Mouse (Mus musculus) cerebellum, adult 2 months (tissue): ENCODE results near the gene 2310022A10Rik. TPM values are rescaled to one million over a fixed set of nuclear protein-coding genes. Genes with fewer than 3 reads are reported as not detected.

ENCODE experiments used
- DNase-seq, 2 experiments: peaks; one replicate each; pipeline ENCODE4 v3.0.0; 2021
- H3K27ac ChIP-seq: fragments of 200-500 bp; 2 replicates; pipeline ENCODE4 v1.5.1; 2012; ENCODE audit warnings: low read length, control low read depth, inconsistent platforms; ENCODE audit not compliant: insufficient read depth
- H3K27me3 ChIP-seq: fragments of 200-500 bp; 2 replicates; pipeline ENCODE4 v1.6.1; 2012; ENCODE audit warnings: inconsistent platforms, mild to moderate bottlenecking, low read length, moderate library complexity; ENCODE audit not compliant: control insufficient read depth, insufficient read depth
- H3K4me1 ChIP-seq: fragments of 200-500 bp; 2 replicates; pipeline ENCODE4 v1.6.1; 2011; ENCODE audit warnings: low read length; ENCODE audit not compliant: control insufficient read depth, insufficient read depth
- H3K4me3 ChIP-seq: fragments of 200-500 bp; replicated peaks from 2 replicates; pipeline ENCODE3; 2011; ENCODE audit warnings: mild to moderate bottlenecking, low read depth, low read length, control low read depth; ENCODE audit not compliant: insufficient read depth
- CTCF ChIP-seq: fragments of 200-500 bp; IDR thresholded peaks from 2 replicates; pipeline ENCODE4 v1.5.1; 2011; ENCODE audit warnings: low read depth, mild to moderate bottlenecking, control low read depth, low read length, moderate library complexity, borderline replicate concordance; ENCODE audit not compliant: insufficient read depth
- POLR2A ChIP-seq: fragments of 200-500 bp; IDR thresholded peaks from 2 replicates; pipeline ENCODE4 v1.6.1; 2011; ENCODE audit warnings: low read length, control low read depth, borderline replicate concordance; ENCODE audit not compliant: insufficient read depth
- WGBS: fragments of 180-500 bp; shearing (Covaris S2); methylation state at CpG from one replicate; pipeline ENCODE4 v1.1.7; 2018; 5-methylcytosine and 5-hydroxymethylcytosine counted together
- polyA plus RNA-seq: library from polyadenylated mRNA; depleted of rRNA; stranded (reverse); fragments of >200 nt; gene quantifications from 2 replicates; pipeline ENCODE4 v1.2.3, GENCODE M21; 2012; rRNA removed

The 2310022A10Rik gene
- polyA plus RNA-seq, result 45.7 and 46.2 TPM in 2 replicates

GRCm38 (mm10) chr7:27552931-27553513 is at the start of gene 2310022A10Rik, which contains the start of gene Pld3:
Gene 2310022A10Rik, plus strand, starts transcription at chr7:27553233.
Gene Pld3, minus strand, starts transcription at chr7:27553218.
- Histone ChIP-seq H3K27me3 (no peaks in the 10 kb centered on the region), H3K4me3 (peak within 1 kb of the TSS; percentile 91), H3K27ac (peak within 1 kb of the TSS; percentile 39; the same call in 1 of the 2 replicates), H3K4me1 (no peaks in the 10 kb centered on the region)
- peak; percentile 97 to 99 for DNase-seq
- under 1% methylated on average over 41 of the region's 41 CpGs for WGBS
- peak; percentile 97 for TF ChIP-seq POLR2A
- TF ChIP-seq CTCF, result no peak

GRCm38 (mm10) chr7:27506765-27507370 is 46.2 kb upstream of the 2310022A10Rik start:
- Histone ChIP-seq H3K4me1 (no peaks in the 10 kb centered on the region), H3K27me3 (no peaks in the 10 kb centered on the region), H3K27ac (no peak overlapping the region), H3K4me3 (no peak overlapping the region)
- DNase-seq, result no peak
- WGBS, result 52% methylated on average over 9 of the region's 9 CpGs
- TF ChIP-seq CTCF, result no peak
- no peak for TF ChIP-seq POLR2A

- peak; percentile 57; the same call in 1 of the 2 replicates for TF ChIP-seq POLR2A
- TF ChIP-seq CTCF, result no peak; the same call in 1 of the 2 replicates
- H3K27ac ChIP-seq, result peak overlapping the region; percentile 41; the same call in 1 of the 2 replicates
- no peaks in the 10 kb centered on the region for H3K27me3 ChIP-seq
- WGBS, result under 1% methylated on average over 54 of the region's 54 CpGs
- H3K4me1 ChIP-seq, result no peaks in the 10 kb centered on the region
- DNase-seq, result peak; percentile 91 to 93
- H3K4me3 ChIP-seq, result peak overlapping the region; percentile 89
Observed at GRCm38 (mm10) chr7:27507711-27508647, 45.1 kb upstream of the 2310022A10Rik start.

- Histone ChIP-seq H3K27me3 (no peaks in the 10 kb centered on the region), H3K27ac (no peak overlapping the region), H3K4me3 (no peak overlapping the region), H3K4me1 (no peaks in the 10 kb centered on the region)
- TF ChIP-seq CTCF, result peak; percentile 73
- TF ChIP-seq POLR2A, result no peak
- WGBS, result 23% methylated on average over 6 of the region's 6 CpGs
- DNase-seq, result peak; percentile 59 to 61
Observed at GRCm38 (mm10) chr7:27508648-27509005, 44.4 kb upstream of the 2310022A10Rik start.

GRCm38 (mm10) chr7:27510809-27511208 is 42.2 kb upstream of the 2310022A10Rik start:
- 92% methylated on average over 2 of the region's 2 CpGs for WGBS
- Histone ChIP-seq H3K27ac (no peak overlapping the region), H3K4me1 (no peaks in the 10 kb centered on the region), H3K4me3 (no peak overlapping the region), H3K27me3 (no peaks in the 10 kb centered on the region)
- TF ChIP-seq CTCF (no peak), POLR2A (no peak)
- no peak for DNase-seq

- Histone ChIP-seq H3K4me3 (no peak overlapping the region), H3K27me3 (no peaks in the 10 kb centered on the region), H3K27ac (no peak overlapping the region), H3K4me1 (no peaks in the 10 kb centered on the region)
- WGBS, result 78% methylated on average over 9 of the region's 9 CpGs
- no peak for DNase-seq
- TF ChIP-seq POLR2A, result no peak
- no peak for TF ChIP-seq CTCF
Observed at GRCm38 (mm10) chr7:27514961-27515360, 38.1 kb upstream of the 2310022A10Rik start.

- no peak overlapping the region for H3K27ac ChIP-seq
- H3K4me3 ChIP-seq, result no peak overlapping the region
- no peak for TF ChIP-seq POLR2A
- TF ChIP-seq CTCF, result no peak
- H3K27me3 ChIP-seq, result no peaks in the 10 kb centered on the region
- no peaks in the 10 kb centered on the region for H3K4me1 ChIP-seq
- WGBS, result 84% methylated on average over 9 of the region's 9 CpGs
- no peak for DNase-seq
Observed at GRCm38 (mm10) chr7:27518314-27518713, 34.7 kb upstream of the 2310022A10Rik start.

- Histone ChIP-seq H3K4me3 (no peak overlapping the region), H3K27ac (no peak overlapping the region), H3K4me1 (no peaks in the 10 kb centered on the region), H3K27me3 (no peaks in the 10 kb centered on the region)
- TF ChIP-seq POLR2A, result no peak
- 0 out of 2 replicates have a peak, but pooled peaks have one; percentile 11 for TF ChIP-seq CTCF
- DNase-seq, result no peak
Observed at GRCm38 (mm10) chr7:27520104-27520503, 32.9 kb upstream of the 2310022A10Rik start.
